Mouse (Mus musculus): ENCODE measurements at regions not wholly inside any gene's neighbourhood (a gene's known extent, or its start where the extent isn't known, plus 50 kb on each side); places are given as distances from the start of the nearest gene placed in this dataset.
"Not testable (repeated sequence)": the region's sequence is repeated elsewhere in the genome, so short reads cannot be mapped to it uniquely, and the experiment has no call there.

- peak; percentile 2 for DNase-seq (ENCODE audit: low read depth, low spot score)
- H3K36me3 ChIP-seq (ENCODE audit: control insufficient read depth, insufficient read depth, low read length, poor library complexity, severe bottlenecking); H3K27me3 ChIP-seq (ENCODE audit: control insufficient read depth, insufficient read depth, low read length, poor library complexity, severe bottlenecking): not testable (repeated sequence)
These were observed 62.3 kb upstream of the Cdk6 start for GRCm38 (mm10) chr5:3278956-3279355.

DNA sequence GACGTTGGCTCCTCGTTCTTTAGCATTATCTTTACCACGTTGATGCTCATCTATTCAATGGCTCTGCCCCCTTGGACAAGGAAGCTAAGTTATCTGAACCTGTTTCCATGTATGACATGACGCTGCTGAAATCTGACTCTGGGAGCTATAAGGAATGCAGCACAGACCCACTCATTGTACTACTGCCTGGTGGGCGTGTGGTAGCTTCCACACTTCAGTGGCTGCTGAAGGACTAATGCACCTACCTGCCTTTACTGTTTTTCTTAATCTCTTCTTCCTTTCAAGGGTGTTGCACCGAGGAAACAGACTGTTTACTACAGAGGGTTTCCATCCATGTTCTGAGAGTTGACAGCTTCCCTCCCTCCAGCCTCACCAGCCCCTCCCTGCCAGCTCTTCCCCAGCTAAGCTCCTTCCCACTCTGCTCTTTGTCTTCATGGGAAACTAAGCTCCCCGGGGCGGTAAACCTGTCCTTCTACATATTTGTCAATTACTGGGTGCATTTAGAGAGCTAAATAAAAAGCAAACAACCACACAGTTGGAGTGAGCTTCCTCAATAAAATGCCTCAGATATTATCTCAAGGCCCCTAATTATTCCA, 59.3 kb upstream of the Cdk6 start:
- not testable (repeated sequence) for H3K27me3 ChIP-seq (ENCODE audit: control insufficient read depth, insufficient read depth, low read length, poor library complexity, severe bottlenecking); H3K36me3 ChIP-seq (ENCODE audit: control insufficient read depth, insufficient read depth, low read length, poor library complexity, severe bottlenecking); DNase-seq (ENCODE audit: low read depth, low spot score)

DNA sequence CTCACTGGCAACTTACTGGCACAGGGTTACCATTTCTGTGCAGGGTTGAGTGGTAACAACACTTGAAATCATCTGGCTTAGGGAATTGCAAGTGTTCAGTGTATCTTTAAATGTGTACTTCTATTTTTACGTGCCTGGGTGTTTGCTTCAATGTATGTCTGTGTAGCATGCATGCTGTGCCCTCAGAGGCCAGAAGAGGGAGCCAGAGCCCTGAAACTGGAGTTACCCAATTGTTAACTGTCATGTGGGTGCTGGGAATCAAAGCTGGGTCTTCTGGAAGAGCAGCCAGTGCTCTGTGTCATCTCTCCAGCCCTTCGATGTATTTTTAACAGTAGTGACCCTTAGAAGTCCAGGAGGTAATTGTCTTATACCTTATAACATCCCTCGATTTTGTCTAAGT, 58.2 kb upstream of the Cdk6 start:
- DNase-seq (ENCODE audit: low read depth, low spot score) = no peak
- no peaks in the 10 kb centered on the region for H3K27me3 ChIP-seq (ENCODE audit: control insufficient read depth, insufficient read depth, low read length, poor library complexity, severe bottlenecking)
- no peaks in the 10 kb centered on the region for H3K36me3 ChIP-seq (ENCODE audit: control insufficient read depth, insufficient read depth, low read length, poor library complexity, severe bottlenecking)

DNA sequence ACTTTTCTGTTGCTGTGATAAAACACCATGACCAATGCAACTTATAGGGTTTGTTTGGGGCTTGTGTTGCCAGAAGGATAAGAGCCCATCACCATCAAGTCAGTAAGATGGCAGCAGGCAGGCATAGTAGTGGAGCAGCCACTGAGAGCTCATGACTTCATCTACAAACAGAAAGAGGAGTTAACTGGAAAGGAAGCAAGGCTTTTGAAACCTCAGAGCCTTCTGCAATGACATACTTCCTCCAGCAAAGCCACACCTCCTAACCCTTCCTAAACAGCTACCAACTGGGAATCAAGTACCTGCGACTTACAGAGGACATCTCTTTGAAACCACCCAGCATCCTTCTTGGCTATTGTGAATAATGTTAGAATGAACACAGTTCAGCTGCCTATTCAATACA, 57.0 kb upstream of the Cdk6 start:
- H3K36me3 ChIP-seq (ENCODE audit: control insufficient read depth, insufficient read depth, low read length, poor library complexity, severe bottlenecking); DNase-seq (ENCODE audit: low read depth, low spot score); H3K27me3 ChIP-seq (ENCODE audit: control insufficient read depth, insufficient read depth, low read length, poor library complexity, severe bottlenecking): not testable (repeated sequence)

DNA sequence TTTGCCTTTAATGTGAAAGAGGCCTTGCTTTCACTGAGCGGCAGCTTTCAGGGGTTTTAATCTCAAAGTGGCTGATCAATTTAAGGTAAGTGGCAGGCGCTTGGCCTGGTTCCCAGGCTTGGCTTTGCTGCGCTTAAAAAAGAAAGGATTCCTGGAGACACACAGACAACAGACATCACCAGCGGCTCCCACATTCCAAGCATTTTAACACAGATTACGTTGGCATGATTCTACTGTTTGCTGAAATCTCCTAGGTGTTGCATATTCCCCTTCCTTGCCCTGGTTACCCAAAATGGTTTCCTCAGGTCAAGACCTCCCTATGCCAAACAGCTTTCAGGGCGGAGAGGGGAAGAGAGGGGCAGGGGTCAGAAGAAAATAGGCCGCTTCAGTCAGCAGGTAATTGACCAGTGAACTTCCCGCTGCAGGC, 51.3 kb upstream of the Cdk6 start:
- DNase-seq (ENCODE audit: low read depth, low spot score); H3K36me3 ChIP-seq (ENCODE audit: control insufficient read depth, insufficient read depth, low read length, poor library complexity, severe bottlenecking); H3K27me3 ChIP-seq (ENCODE audit: control insufficient read depth, insufficient read depth, low read length, poor library complexity, severe bottlenecking): not testable (repeated sequence)
